ENCODE assay signal across 9 mouse cellular contexts in the genomic region with DNA sequence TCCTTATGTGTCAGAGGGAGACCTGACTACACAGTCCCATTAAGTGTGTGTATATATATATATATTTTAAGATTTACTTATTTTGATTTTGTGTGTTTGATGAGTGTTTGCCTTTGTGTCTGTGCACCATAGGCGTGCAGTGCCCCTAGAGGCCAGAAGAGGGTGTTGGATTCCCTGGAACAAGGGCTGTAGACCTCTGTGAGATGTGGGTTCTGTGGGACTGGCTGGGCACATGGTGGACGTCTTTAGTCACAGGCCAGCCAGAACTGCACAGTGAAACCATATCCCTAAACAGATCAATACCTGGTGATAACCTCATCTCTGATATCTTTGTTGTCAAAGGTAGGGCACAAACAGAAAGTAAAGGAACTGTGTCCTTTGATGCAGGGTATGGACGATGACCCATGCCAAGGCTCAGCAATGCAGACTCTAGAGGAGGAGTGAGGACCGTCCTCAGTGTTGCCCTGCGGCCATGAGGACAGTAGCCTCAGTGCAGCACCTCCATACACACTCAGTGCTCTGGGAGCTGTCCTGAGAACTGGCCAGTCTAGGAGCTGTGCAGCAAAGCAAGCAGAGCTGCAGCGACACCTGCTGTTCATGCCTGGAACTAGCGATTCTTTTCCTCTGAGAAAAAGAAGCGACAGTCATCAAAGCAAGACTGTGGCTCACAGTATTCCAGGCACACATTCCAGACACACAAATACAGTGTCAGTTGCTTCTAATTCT. TPM values are rescaled to one million over a fixed set of nuclear protein-coding genes. Genes with fewer than 3 reads are reported as not detected.
A peak's percentile ranks its signal among the peaks of the same experiment; 100 is the strongest.
DNase-seq lines count a peak whose midpoint lies in the region; ATAC-seq and TF ChIP-seq lines count a peak whose summit lies in the region.
"Had no signal": no experiment of that assay in that cellular context is flagged by ENCODE, and none has a peak within 500 bp of the region (broad histone marks: within the 10 kb centered on the region; RNA-seq: fewer than 3 reads in every experiment).

No protein-coding gene starts in this region.

- TF ChIP-seq CTCF in stomach, postnatal 0 days (IDR thresholded peaks at IDR 0.05; ENCODE audit: low read depth) = peak; percentile 91

- H3K9me3 ChIP-seq in liver, embryonic 13.5 days (replicated peaks) = peaks cover 7% of the 10 kb centered on the region
- no peaks in the 10 kb centered on the region for H3K9me3 ChIP-seq in neural tube, embryonic 11.5 days (ENCODE audit: control insufficient read depth, low read length)
- H3K9me3 ChIP-seq in stomach, postnatal 0 days (ENCODE audit: control insufficient read depth, low read length) = no peaks in the 10 kb centered on the region

- H3K27ac ChIP-seq in liver, embryonic 13.5 days = no peak overlapping the region
- no peak overlapping the region for H3K27ac ChIP-seq in neural tube, embryonic 11.5 days (ENCODE audit: low read depth, low read length)
- H3K27ac ChIP-seq in stomach, postnatal 0 days (replicated peaks) = no peak overlapping the region
- H3K27ac ChIP-seq: neural tube, embryonic 12.5 days had no signal

- H3K4me3 ChIP-seq in liver, embryonic 13.5 days (replicated peaks) = no peak overlapping the region
- no peak overlapping the region for H3K4me3 ChIP-seq in neural tube, embryonic 11.5 days (ENCODE audit: low read depth, low read length)
- no peak overlapping the region for H3K4me3 ChIP-seq in stomach, postnatal 0 days (ENCODE audit: low read depth, low read length)
- H3K4me3 ChIP-seq: neural tube, embryonic 12.5 days had no signal

- ATAC-seq in liver, embryonic 13.5 days (ENCODE audit: low read depth) = peak; percentile 76
- no peak for ATAC-seq in neural tube, embryonic 11.5 days (ENCODE audit: insufficient read depth, low FRiP score, low TSS enrichment)
- ATAC-seq in stomach, postnatal 0 days (ENCODE audit: low FRiP score, low TSS enrichment) = peak; percentile 77

- H3K4me2 ChIP-seq in liver, embryonic 13.5 days = no peak overlapping the region
- H3K4me2 ChIP-seq in neural tube, embryonic 11.5 days (ENCODE audit: low read depth) = no peak overlapping the region
- H3K4me2 ChIP-seq in stomach, postnatal 0 days (replicated peaks; ENCODE audit: low read depth) = no peak overlapping the region
- H3K4me2 ChIP-seq: neural tube, embryonic 12.5 days had no signal

- H3K4me1 ChIP-seq in liver, embryonic 13.5 days (replicated peaks) = peaks cover 26% of the 10 kb centered on the region
- H3K4me1 ChIP-seq in neural tube, embryonic 11.5 days (ENCODE audit: control insufficient read depth, insufficient read depth, low read length) = no peaks in the 10 kb centered on the region
- no peaks in the 10 kb centered on the region for H3K4me1 ChIP-seq in stomach, postnatal 0 days (replicated peaks; ENCODE audit: control insufficient read depth, insufficient read depth)
- H3K4me1 ChIP-seq: neural tube, embryonic 12.5 days had no signal

- TF ChIP-seq EP300 in stomach, postnatal 0 days (optimal IDR thresholded peaks at IDR 0.05) = no peak

- H3K36me3 ChIP-seq in liver, embryonic 13.5 days = peaks cover 76% of the 10 kb centered on the region
- H3K36me3 ChIP-seq in neural tube, embryonic 11.5 days (ENCODE audit: control insufficient read depth, insufficient read depth, low read length) = peaks cover 13% of the 10 kb centered on the region; the same call in 1 of the 2 replicates
- peaks cover 12% of the 10 kb centered on the region for H3K36me3 ChIP-seq in stomach, postnatal 0 days (ENCODE audit: control insufficient read depth, insufficient read depth, low read length)

- peak; percentile 81 for DNase-seq in layer of hippocampus, adult 11-12 months (ENCODE audit: low spot score)
- DNase-seq in layer of hippocampus, adult 9-10 months (ENCODE audit: low spot score) = no peak
- DNase-seq in cerebellum, postnatal 14 days = peak; percentile 94 to 96
- DNase-seq in gastrocnemius, adult 8-10 months (ENCODE audit: low spot score in 2 of 2) = peak; percentile 31 to 40
- DNase-seq in kidney, adult 9 months = peak; percentile 62
- peak; percentile 29 for DNase-seq in liver, embryonic 13.5 days
- DNase-seq in neural tube, embryonic 11.5 days (ENCODE audit: low spot score) = peak; percentile 76
- DNase-seq in stomach, postnatal 0 days (ENCODE audit: low spot score) = peak; percentile 80

- H3K9ac ChIP-seq in liver, embryonic 13.5 days = no peak overlapping the region
- no peak overlapping the region for H3K9ac ChIP-seq in neural tube, embryonic 11.5 days (ENCODE audit: low read length)
- H3K9ac ChIP-seq in stomach, postnatal 0 days (ENCODE audit: low read length) = no peak overlapping the region
- H3K9ac ChIP-seq: neural tube, embryonic 12.5 days had no signal

- H3K27me3 ChIP-seq in liver, embryonic 13.5 days = no peaks in the 10 kb centered on the region
- no peaks in the 10 kb centered on the region for H3K27me3 ChIP-seq in neural tube, embryonic 11.5 days (ENCODE audit: control insufficient read depth, insufficient read depth, low read length)
- no peaks in the 10 kb centered on the region for H3K27me3 ChIP-seq in stomach, postnatal 0 days (ENCODE audit: control insufficient read depth, insufficient read depth, low read length)
- H3K27me3 ChIP-seq: neural tube, embryonic 12.5 days had no signal

- WGBS in liver, embryonic 13.5 days (ENCODE audit: insufficient replicate concordance) = 66% methylated on average over 8 of the region's 8 CpGs
- WGBS in neural tube, embryonic 11.5 days = 69% methylated on average over 8 of the region's 8 CpGs
- WGBS in stomach, postnatal 0 days = 57% methylated on average over 8 of the region's 8 CpGs

RNA-seq across cellular contexts. Expression of gene Spdef, which starts 40.2 kb away (rescaled TPM):
- total RNA-seq in gastrocnemius, adult 8-10 months (2022) = not detected
- polyA plus RNA-seq in liver, embryonic 13.5 days (2015; fragmentation: Nextera tagmentation; extraction: Ambion mirVana) = not detected in 2 replicates
- not detected in 2 replicates for polyA plus RNA-seq in neural tube, embryonic 11.5 days (2014; fragmentation: Nextera tagmentation; extraction: Ambion mirVana)
- polyA plus RNA-seq in stomach, postnatal 0 days (2015; fragmentation: Nextera tagmentation; extraction: Ambion mirVana) = 28.0 and 29.7 TPM in 2 replicates

RNA-seq across cellular contexts. Expression of gene D17Wsu92e, which starts 51.5 kb away (rescaled TPM):
- total RNA-seq in gastrocnemius, adult 8-10 months (2022) = 100 to 1,000 TPM; 224 to 253 (median 227) TPM
- polyA plus RNA-seq in liver, embryonic 13.5 days (2015; fragmentation: Nextera tagmentation; extraction: Ambion mirVana) = 13.2 and 13.3 TPM in 2 replicates
- 12.6 and 14.1 TPM in 2 replicates for polyA plus RNA-seq in neural tube, embryonic 11.5 days (2014; fragmentation: Nextera tagmentation; extraction: Ambion mirVana)
- polyA plus RNA-seq in stomach, postnatal 0 days (2015; fragmentation: Nextera tagmentation; extraction: Ambion mirVana) = 23.3 and 25.4 TPM in 2 replicates

Comparison
In these comparisons a context has a peak if more than half of its experiments do, and no peak if none do; other contexts are left out.
1. RNA of gene Spdef, which starts 40.2 kb away (polyA plus RNA-seq): 28.0 to 29.7 TPM in stomach, postnatal 0 days; not detected in neural tube, embryonic 11.5 days and not detected in liver, embryonic 13.5 days; every median in the first group is over 10 times any median in the second.